Mouse (Mus musculus): Measurements from ENCODE around the gene Olfr789.

The Olfr789 gene

GRCm38 (mm10) chr10:129484452-129484851 is at the start of gene Olfr789:
TSS of gene Olfr789 (plus strand) at chr10:129484752.
- DNase-seq (ENCODE audit: low spot score) = no peak

- no peak for DNase-seq (ENCODE audit: low spot score)
Measured at GRCm38 (mm10) chr10:129461562-129461961, 23.0 kb upstream of the Olfr789 start, which contains the start of gene Olfr787. TSS of gene Olfr787 (plus strand) at chr10:129461862.

GRCm38 (mm10) chr10:129470698-129471097 is 13.9 kb upstream of the Olfr789 start, which contains the start of gene Olfr788:
TSS of gene Olfr788 (plus strand) at chr10:129470998.
- DNase-seq (ENCODE audit: low spot score) = no peak

- no peak for DNase-seq (ENCODE audit: low spot score)
Measured at GRCm38 (mm10) chr10:129473256-129473655, 11.3 kb upstream of the Olfr789 start.

GRCm38 (mm10) chr10:129473723-129474122 is 10.8 kb upstream of the Olfr789 start:
- DNase-seq (ENCODE audit: low spot score) = no peak

GRCm38 (mm10) chr10:129490101-129490500 is 5.5 kb downstream of the Olfr789 start:
- no peak for DNase-seq (ENCODE audit: low spot score)

- DNase-seq (ENCODE audit: low spot score) = no peak
Measured at GRCm38 (mm10) chr10:129498192-129498591, 13.6 kb downstream of the Olfr789 start, which contains the start of gene Olfr790. TSS of gene Olfr790 (plus strand) at chr10:129498492.

- DNase-seq (ENCODE audit: low spot score) = no peak
Measured at GRCm38 (mm10) chr10:129521492-129521891, 36.9 kb downstream of the Olfr789 start, which contains the start of gene Olfr791. TSS of gene Olfr791 (plus strand) at chr10:129521792.

- no peak for DNase-seq (ENCODE audit: low spot score)
Measured at GRCm38 (mm10) chr10:129538862-129539261, 54.3 kb downstream of the Olfr789 start, which contains the start of gene Olfr792. TSS of gene Olfr792 (plus strand) at chr10:129539162.

Measured in testis, postnatal 14 days (tissue).